Mouse (Mus musculus): ENCODE results near the gene Ift20. TPM values are rescaled to one million over a fixed set of nuclear protein-coding genes. Genes with fewer than 3 reads are reported as not detected.

Gene Ift20
- 136 and 139 TPM in 2 replicates for polyA plus RNA-seq (2016; fragmentation: Nextera tagmentation; extraction: Ambion mirVana)

- Histone ChIP-seq H3K4me3 (peak within 1 kb of the TSS; percentile 62), H3K36me3 (peaks cover 26% of the 10 kb centered on the region), H3K4me1 (peaks cover 21% of the 10 kb centered on the region), H3K9ac (peak within 1 kb of the TSS; percentile 67), H3K27me3 (no peaks in the 10 kb centered on the region), H3K27ac (peak within 1 kb of the TSS; percentile 88), H3K9me3 (no peaks in the 10 kb centered on the region), H3K4me2 (replicated peaks) (peak within 1 kb of the TSS; percentile 59)
- ATAC-seq (ENCODE audit: insufficient number of reproducible peaks, insufficient read depth, low FRiP score, low TSS enrichment) = peak; percentile 99
- under 1% methylated on average over 52 of the region's 52 CpGs for WGBS
Observed at GRCm38 (mm10) chr11:78536080-78536689, at the start of gene Ift20, which contains the start of gene Tnfaip1. Ift20 (plus strand) TSS chr11:78536361. Tnfaip1 (minus strand) TSS chr11:78536332.

GRCm38 (mm10) chr11:78488168-78488567, 48.0 kb upstream of the Ift20 start:
- H3K27me3 ChIP-seq = peaks cover 68% of the 10 kb centered on the region
- H3K4me1 ChIP-seq = peaks cover 4% of the 10 kb centered on the region
- no peak overlapping the region for H3K9ac ChIP-seq
- 3% methylated on average over 8 of the region's 8 CpGs for WGBS
- no peak overlapping the region for H3K4me3 ChIP-seq
- no peaks in the 10 kb centered on the region for H3K9me3 ChIP-seq
- ATAC-seq (ENCODE audit: insufficient number of reproducible peaks, insufficient read depth, low FRiP score, low TSS enrichment) = no peak
- no peaks in the 10 kb centered on the region for H3K36me3 ChIP-seq
- no peak overlapping the region for H3K4me2 ChIP-seq (replicated peaks)
- H3K27ac ChIP-seq = no peak overlapping the region

- no peaks in the 10 kb centered on the region for H3K36me3 ChIP-seq
- no peak overlapping the region for H3K27ac ChIP-seq
- H3K9me3 ChIP-seq = no peaks in the 10 kb centered on the region
- H3K9ac ChIP-seq = 0 out of 2 replicates have a peak overlapping the region, but pooled peaks have one; percentile 31
- 0 out of 2 replicates have a peak, but pooled peaks have one; percentile 64 for ATAC-seq (ENCODE audit: insufficient number of reproducible peaks, insufficient read depth, low FRiP score, low TSS enrichment)
- H3K4me1 ChIP-seq = peaks cover 4% of the 10 kb centered on the region
- H3K4me3 ChIP-seq = peak overlapping the region; percentile 28
- peak overlapping the region; percentile 49 for H3K4me2 ChIP-seq (replicated peaks)
- H3K27me3 ChIP-seq = peaks cover 78% of the 10 kb centered on the region
- WGBS = 7% methylated on average over 48 of the region's 48 CpGs
Observed at GRCm38 (mm10) chr11:78490781-78491241, 45.4 kb upstream of the Ift20 start.

GRCm38 (mm10) chr11:78495904-78496303, 40.3 kb upstream of the Ift20 start:
- H3K4me1 ChIP-seq = peaks cover 13% of the 10 kb centered on the region; the same call in 1 of the 2 replicates
- no peaks in the 10 kb centered on the region for H3K9me3 ChIP-seq
- no peak for ATAC-seq (ENCODE audit: insufficient number of reproducible peaks, insufficient read depth, low FRiP score, low TSS enrichment)
- H3K4me2 ChIP-seq (replicated peaks) = 0 out of 2 replicates have a peak overlapping the region, but pooled peaks have one; percentile 99
- H3K36me3 ChIP-seq = no peaks in the 10 kb centered on the region
- 3% methylated on average over 6 of the region's 6 CpGs for WGBS
- no peak overlapping the region for H3K27ac ChIP-seq
- H3K4me3 ChIP-seq = no peak overlapping the region
- no peak overlapping the region for H3K9ac ChIP-seq
- peaks cover 63% of the 10 kb centered on the region for H3K27me3 ChIP-seq

GRCm38 (mm10) chr11:78497071-78497541, 39.1 kb upstream of the Ift20 start:
- WGBS = under 1% methylated on average over 44 of the region's 44 CpGs
- peaks cover 13% of the 10 kb centered on the region; the same call in 1 of the 2 replicates for H3K4me1 ChIP-seq
- H3K36me3 ChIP-seq = no peaks in the 10 kb centered on the region
- no peaks in the 10 kb centered on the region for H3K9me3 ChIP-seq
- H3K4me2 ChIP-seq (replicated peaks) = peak overlapping the region; percentile 99
- H3K27ac ChIP-seq = peak overlapping the region; percentile 54; the same call in 1 of the 2 replicates
- peak overlapping the region; percentile 56 for H3K9ac ChIP-seq
- ATAC-seq (ENCODE audit: insufficient number of reproducible peaks, insufficient read depth, low FRiP score, low TSS enrichment) = peak; percentile 43
- peak overlapping the region; percentile 63 for H3K4me3 ChIP-seq
- H3K27me3 ChIP-seq = peaks cover 58% of the 10 kb centered on the region

GRCm38 (mm10) chr11:78497544-78498522, 38.3 kb upstream of the Ift20 start, which contains the start of gene Sarm1:
Sarm1 (minus strand) TSS chr11:78497754.
- Histone ChIP-seq H3K9me3 (no peaks in the 10 kb centered on the region), H3K4me3 (peak within 1 kb of the TSS; percentile 63), H3K36me3 (no peaks in the 10 kb centered on the region), H3K4me2 (replicated peaks) (peak within 1 kb of the TSS; percentile 99), H3K27ac (peak within 1 kb of the TSS; percentile 54), H3K4me1 (peaks cover 13% of the 10 kb centered on the region; the same call in 1 of the 2 replicates), H3K9ac (peak within 1 kb of the TSS; percentile 56), H3K27me3 (peaks cover 59% of the 10 kb centered on the region)
- peak; percentile 91 for ATAC-seq (ENCODE audit: insufficient number of reproducible peaks, insufficient read depth, low FRiP score, low TSS enrichment)
- 3% methylated on average over 36 of the region's 36 CpGs for WGBS

GRCm38 (mm10) chr11:78499004-78499403, 37.2 kb upstream of the Ift20 start, which contains the start of gene Vtn:
Vtn (plus strand) TSS chr11:78499091.
- WGBS = 49% methylated on average over 7 of the region's 7 CpGs
- no peaks in the 10 kb centered on the region for H3K36me3 ChIP-seq
- peaks cover 13% of the 10 kb centered on the region; the same call in 1 of the 2 replicates for H3K4me1 ChIP-seq
- no peak for ATAC-seq (ENCODE audit: insufficient number of reproducible peaks, insufficient read depth, low FRiP score, low TSS enrichment)
- H3K9me3 ChIP-seq = no peaks in the 10 kb centered on the region
- peaks cover 55% of the 10 kb centered on the region for H3K27me3 ChIP-seq
- peak within 1 kb of the TSS; percentile 99 for H3K4me2 ChIP-seq (replicated peaks)
- H3K9ac ChIP-seq = no peak within 1 kb of the TSS
- H3K4me3 ChIP-seq = peak within 1 kb of the TSS; percentile 63
- peak within 1 kb of the TSS; percentile 46; the same call in 1 of the 2 replicates for H3K27ac ChIP-seq

GRCm38 (mm10) chr11:78499543-78499942, 36.6 kb upstream of the Ift20 start:
- Histone ChIP-seq H3K9me3 (no peaks in the 10 kb centered on the region), H3K4me3 (no peak overlapping the region), H3K4me2 (replicated peaks) (no peak overlapping the region), H3K27ac (no peak overlapping the region), H3K4me1 (peaks cover 13% of the 10 kb centered on the region; the same call in 1 of the 2 replicates), H3K9ac (no peak overlapping the region), H3K36me3 (no peaks in the 10 kb centered on the region), H3K27me3 (peaks cover 52% of the 10 kb centered on the region)
- 48% methylated on average over 16 of the region's 16 CpGs for WGBS
- no peak for ATAC-seq (ENCODE audit: insufficient number of reproducible peaks, insufficient read depth, low FRiP score, low TSS enrichment)

- no peak overlapping the region for H3K4me3 ChIP-seq
- no peak overlapping the region for H3K9ac ChIP-seq
Observed at GRCm38 (mm10) chr11:78500623-78501202, 35.4 kb upstream of the Ift20 start.

GRCm38 (mm10) chr11:78501529-78501928, 34.6 kb upstream of the Ift20 start:
- H3K9me3 ChIP-seq = no peaks in the 10 kb centered on the region
- H3K27me3 ChIP-seq = peaks cover 36% of the 10 kb centered on the region
- peaks cover 3% of the 10 kb centered on the region for H3K36me3 ChIP-seq
- no peak overlapping the region for H3K9ac ChIP-seq
- H3K4me1 ChIP-seq = peaks cover 13% of the 10 kb centered on the region; the same call in 1 of the 2 replicates
- H3K4me3 ChIP-seq = no peak overlapping the region
- WGBS = 81% methylated on average over 20 of the region's 20 CpGs
- no peak overlapping the region for H3K27ac ChIP-seq
- ATAC-seq (ENCODE audit: insufficient number of reproducible peaks, insufficient read depth, low FRiP score, low TSS enrichment) = no peak
- H3K4me2 ChIP-seq (replicated peaks) = no peak overlapping the region

More at GRCm38 (mm10) chr11:78500623-78501202, 35.4 kb upstream of the Ift20 start:
- no peak for ATAC-seq (ENCODE audit: insufficient number of reproducible peaks, insufficient read depth, low FRiP score, low TSS enrichment)
- H3K27ac ChIP-seq = no peak overlapping the region
- no peaks in the 10 kb centered on the region for H3K9me3 ChIP-seq
- WGBS = 77% methylated on average over 9 of the region's 9 CpGs
- H3K36me3 ChIP-seq = no peaks in the 10 kb centered on the region
- peaks cover 44% of the 10 kb centered on the region for H3K27me3 ChIP-seq
- H3K4me1 ChIP-seq = peaks cover 13% of the 10 kb centered on the region; the same call in 1 of the 2 replicates
- H3K4me2 ChIP-seq (replicated peaks) = no peak overlapping the region
